Mouse (Mus musculus) G1E (cell line): ENCODE data around the gene Cadm1.

Source experiments
- CTCF ChIP-seq: IDR thresholded peaks from 2 replicates; pipeline ENCODE4 v1.5.1; 2012; ENCODE audit warnings: low read depth, low read length, inconsistent platforms, mixed read lengths
- GATA1 ChIP-seq: IDR thresholded peaks from 2 replicates; pipeline ENCODE4 v1.6.1; 2012; ENCODE audit warnings: borderline replicate concordance, low read length, inconsistent platforms, mixed read lengths
- GATA2 ChIP-seq: IDR thresholded peaks from 2 replicates; pipeline ENCODE4 v1.6.1; 2012; ENCODE audit warnings: low read depth, low read length, inconsistent platforms, borderline replicate concordance
- TAL1 ChIP-seq: conservative IDR thresholded peaks from 2 replicates; pipeline ENCODE4 v1.6.1; 2012; ENCODE audit warnings: low read depth, low read length, inconsistent platforms, mixed read lengths

- no peak for TF ChIP-seq CTCF
- TF ChIP-seq GATA1 = no peak
- TF ChIP-seq GATA2 = no peak
- no peak for TF ChIP-seq TAL1
These were observed 44.9 kb downstream of the Cadm1 start for GRCm38 (mm10) chr9:47574710-47575414.
